Mouse (Mus musculus): ENCODE measurements around the gene Adgrl3.

Adgrl3 gene

DNA sequence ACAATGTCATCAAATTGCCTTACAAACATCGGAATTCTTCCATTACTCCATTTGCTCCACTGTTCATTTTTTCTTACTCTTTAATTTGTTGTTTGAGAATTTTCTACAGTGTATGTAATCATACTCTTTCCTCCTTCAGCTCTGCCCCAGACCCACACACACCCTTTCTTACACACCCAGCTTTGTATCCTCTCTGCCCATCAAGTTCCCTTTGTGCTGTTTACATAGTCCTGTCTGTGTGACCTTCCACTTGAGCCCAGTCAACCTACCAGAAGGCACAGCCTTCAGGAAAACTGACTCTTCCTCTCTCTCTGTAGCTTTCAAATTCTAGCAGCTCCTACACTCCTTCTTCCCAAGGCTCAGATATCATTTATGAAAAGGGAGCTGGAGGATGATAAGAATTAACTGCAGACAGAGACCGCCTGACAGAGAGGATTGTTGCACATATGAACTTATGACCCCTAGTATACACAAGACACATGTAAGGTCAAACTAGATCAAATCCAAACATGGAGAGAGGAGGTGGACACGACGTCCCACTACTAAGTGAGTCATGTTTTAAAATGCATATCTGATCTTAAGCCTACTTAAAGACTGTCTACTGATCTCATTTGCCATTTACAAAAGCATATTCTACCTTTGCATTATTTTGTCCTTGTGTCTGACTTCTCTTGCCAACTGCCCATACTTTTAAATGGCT lies 654.5 kb downstream of the Adgrl3 start:
- DNase-seq (ENCODE audit: low spot score), result no peak

GRCm38 (mm10) chr5:81674975-81675371 lies 655.0 kb downstream of the Adgrl3 start:
- DNase-seq (ENCODE audit: low spot score), result no peak

DNA sequence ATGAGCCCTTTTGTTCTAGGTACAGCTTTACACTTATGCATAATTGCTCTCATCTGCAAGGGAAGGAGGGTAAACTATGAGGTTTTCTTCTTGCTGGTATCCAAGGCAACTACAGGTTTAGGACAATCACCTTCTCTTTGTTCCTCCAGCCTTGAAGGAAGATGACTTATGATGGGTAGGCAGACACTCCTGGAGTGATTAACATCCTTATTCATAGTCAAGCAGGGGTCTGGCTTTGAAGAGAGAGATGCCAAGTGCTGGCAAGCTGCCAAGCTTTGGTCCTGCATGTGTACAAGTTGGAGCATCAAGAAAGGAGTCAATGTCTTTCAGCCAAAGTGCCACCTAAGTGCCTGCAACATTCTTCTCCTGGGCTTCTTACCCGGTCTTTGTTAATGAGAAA lies 657.0 kb downstream of the Adgrl3 start:
- no peak for DNase-seq (ENCODE audit: low spot score)

GRCm38 (mm10) chr5:81686206-81686605 lies 666.3 kb downstream of the Adgrl3 start:
- no peak for DNase-seq (ENCODE audit: low spot score)

DNA sequence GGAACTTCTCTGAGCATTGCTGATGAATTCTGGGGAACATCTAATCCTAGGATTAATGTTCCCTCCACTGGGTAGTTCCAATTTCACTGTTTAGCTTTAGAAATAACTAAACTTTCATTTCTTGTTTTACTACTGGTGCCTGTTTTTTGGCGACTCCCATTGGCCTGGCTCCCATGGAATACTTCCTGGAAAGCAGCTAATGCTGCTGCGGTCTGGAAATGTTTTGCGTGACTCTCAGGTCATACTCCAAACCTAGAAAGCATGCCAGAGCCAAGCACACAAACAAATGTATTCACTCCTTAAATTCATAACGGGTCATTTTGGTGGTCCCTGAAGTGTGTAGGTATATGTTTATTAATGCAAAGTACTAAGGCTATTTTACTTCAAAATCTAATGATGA lies 666.9 kb downstream of the Adgrl3 start:
- DNase-seq (ENCODE audit: low spot score), result peak; percentile 48

DNA sequence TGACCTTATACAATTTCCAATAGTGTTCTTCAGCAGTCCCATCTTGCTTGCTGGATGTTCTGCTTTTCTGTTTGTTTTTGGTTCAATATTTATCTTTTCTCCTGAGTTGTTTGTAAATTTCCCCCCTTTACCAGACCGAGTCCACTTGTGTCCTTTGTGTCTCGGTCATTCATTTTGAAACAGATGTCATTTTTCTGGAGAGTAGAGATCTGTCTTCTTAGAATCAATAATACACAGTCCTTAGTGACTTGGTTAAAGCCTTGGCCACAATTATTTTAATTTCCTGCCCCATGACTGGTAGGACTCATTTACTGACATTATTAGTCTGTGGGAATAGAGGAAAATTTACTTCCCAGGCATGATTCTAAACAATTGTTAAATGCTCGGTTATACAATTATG lies 709.7 kb downstream of the Adgrl3 start:
- DNase-seq (ENCODE audit: low spot score), result no peak

- no peak for DNase-seq (ENCODE audit: low spot score)
Observed at GRCm38 (mm10) chr5:81736008-81736407, 716.1 kb downstream of the Adgrl3 start.

- no peak for DNase-seq (ENCODE audit: low spot score)
Observed at GRCm38 (mm10) chr5:81738286-81739032, 718.5 kb downstream of the Adgrl3 start.

DNA sequence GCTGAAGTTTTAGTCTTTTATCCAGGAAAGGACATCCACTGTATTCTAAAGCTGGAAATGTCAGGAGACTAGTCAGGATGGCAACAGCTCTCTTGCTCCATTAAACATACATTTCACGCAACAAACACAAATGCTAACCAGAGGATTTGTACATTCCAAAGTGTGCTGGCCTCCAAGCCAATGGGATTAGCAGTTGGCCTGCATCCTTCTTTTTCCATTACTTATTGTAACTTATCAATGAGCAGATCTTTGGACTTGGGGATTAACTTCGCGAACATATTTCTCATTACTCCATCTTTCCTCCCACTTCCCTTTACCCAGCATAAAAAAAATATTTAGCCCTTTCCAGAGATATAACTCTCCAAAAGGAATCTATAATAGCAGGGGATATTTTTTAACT lies 732.5 kb downstream of the Adgrl3 start:
- no peak for DNase-seq (ENCODE audit: low spot score)

GRCm38 (mm10) chr5:81755711-81756110 lies 735.8 kb downstream of the Adgrl3 start:
- DNase-seq (ENCODE audit: low spot score), result no peak

DNA sequence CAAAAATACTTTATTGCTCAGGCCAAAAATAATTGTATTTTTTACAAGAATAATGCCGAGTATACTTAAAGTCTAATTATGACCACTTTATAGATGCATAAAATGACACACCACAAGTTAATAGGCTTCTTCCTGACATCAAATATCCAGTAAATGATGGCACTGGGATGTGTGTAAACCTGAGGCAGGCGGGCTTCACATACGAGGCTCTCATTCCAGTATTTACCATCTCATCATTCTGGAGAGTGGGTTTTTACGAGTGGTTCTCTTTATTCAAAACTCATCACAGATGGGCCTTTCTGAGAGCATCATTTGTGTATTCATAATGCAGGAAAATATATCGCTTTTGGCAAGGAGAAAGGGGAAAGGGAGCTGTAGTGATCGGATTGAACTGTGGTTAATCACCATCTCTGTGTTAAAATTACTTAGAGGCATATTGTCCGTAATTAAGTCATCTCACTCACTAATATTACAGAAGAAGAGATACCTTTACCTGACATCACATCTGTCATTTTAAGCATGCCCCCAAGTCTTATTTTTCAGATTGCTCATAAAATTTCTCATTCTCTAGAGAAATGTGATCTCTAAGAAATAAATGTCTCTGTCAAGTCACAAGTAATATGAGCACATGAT lies 737.3 kb downstream of the Adgrl3 start:
- no peak for DNase-seq (ENCODE audit: low spot score)

DNA sequence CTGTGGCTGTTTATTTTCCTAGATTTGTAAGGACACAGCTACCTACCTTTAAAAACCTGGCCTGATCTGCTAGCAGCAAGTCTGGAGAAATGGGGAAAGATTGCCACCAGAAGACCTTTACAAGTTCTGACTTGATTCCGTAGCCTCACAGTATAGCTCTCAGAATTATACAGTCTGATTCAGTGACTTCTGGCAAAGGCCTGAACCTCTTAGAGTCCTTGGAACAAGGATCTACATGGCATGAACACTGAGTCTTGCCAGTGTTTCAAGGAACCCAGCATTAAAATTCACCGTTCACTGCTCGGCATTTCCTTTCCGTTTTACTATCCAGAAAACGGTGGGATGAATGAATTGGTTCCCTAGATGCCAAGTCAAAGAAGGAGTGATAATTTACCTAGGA lies 756.3 kb downstream of the Adgrl3 start:
- DNase-seq (ENCODE audit: low spot score), result no peak

DNA sequence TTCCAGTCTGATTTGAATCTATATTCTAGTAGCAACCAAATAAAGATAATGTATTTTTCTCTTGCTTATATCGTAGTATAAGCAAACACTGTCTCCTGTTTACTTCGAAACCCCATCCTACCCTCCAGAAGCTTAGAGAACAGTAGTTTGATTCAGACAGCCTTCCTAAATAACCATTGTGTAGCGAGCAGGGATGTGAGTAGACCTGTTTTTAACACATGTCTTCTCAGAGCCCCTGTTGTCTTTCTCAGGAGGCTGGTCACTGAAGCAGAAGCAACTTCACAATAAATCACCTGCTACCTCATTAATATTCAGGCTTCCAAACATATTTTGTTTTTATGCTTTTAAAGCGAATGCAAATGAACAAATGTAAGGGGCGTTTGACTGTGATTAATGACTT lies 756.8 kb downstream of the Adgrl3 start:
- no peak for DNase-seq (ENCODE audit: low spot score)

DNA sequence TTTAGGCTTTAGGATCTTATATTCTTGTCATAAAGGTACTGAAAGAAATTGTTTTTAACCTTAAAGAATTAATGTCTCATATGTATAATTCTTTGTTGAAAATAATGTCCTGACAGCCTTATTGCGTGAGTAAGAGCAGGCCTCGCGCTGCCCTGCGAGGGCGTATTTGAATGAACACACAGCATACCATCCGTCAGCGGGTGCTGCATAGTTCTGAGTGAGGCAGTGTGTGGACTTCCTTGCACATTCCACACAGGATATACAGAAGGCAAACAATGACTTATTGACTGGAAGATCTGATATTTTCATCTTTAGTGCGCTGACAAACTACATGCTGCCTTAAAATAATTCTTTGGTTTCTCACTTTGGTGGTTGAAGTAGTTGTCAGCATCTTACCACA lies 764.8 kb downstream of the Adgrl3 start:
- DNase-seq (ENCODE audit: low spot score), result no peak

DNA sequence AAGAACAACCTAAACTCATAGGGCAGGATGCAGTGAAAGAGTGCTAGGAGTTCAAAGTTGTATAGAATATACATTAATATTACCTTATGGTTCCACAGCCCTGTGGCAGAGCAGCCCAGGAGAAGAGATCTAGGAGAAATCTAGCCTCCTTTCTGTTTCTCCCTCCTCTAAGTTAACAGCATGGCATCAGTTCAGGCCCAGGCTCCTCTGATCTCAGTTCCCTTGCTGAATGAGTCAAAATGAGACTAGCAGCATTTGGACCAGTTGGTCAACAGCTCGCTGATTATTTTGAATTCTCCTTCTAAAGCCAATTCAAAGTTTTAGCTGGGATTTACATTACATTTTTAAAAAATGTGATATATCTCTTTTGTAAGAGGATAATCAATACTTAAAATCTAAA lies 770.8 kb downstream of the Adgrl3 start:
- DNase-seq (ENCODE audit: low spot score), result no peak

DNA sequence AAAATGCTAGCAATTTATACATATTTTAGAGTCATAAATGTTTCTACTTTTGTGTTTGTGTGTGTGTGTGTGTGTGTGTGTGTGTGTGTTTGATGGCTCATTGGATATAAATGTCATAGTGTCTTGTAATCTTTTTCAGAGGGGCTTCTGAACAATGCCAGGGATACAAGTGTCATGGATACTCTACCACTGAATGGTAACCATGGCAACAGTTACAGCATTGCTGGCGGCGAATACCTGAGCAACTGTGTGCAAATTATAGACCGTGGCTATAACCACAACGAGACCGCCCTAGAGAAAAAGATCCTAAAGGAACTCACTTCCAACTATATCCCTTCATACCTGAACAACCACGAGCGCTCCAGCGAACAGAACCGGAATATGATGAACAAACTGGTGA lies 774.2 kb downstream of the Adgrl3 start:
- no peak for DNase-seq (ENCODE audit: low spot score)

GRCm38 (mm10) chr5:81794601-81795000 lies 774.7 kb downstream of the Adgrl3 start:
- DNase-seq (ENCODE audit: low spot score), result no peak

- DNase-seq (ENCODE audit: low spot score), result no peak
Observed at GRCm38 (mm10) chr5:81796128-81796527, 776.2 kb downstream of the Adgrl3 start.

DNA sequence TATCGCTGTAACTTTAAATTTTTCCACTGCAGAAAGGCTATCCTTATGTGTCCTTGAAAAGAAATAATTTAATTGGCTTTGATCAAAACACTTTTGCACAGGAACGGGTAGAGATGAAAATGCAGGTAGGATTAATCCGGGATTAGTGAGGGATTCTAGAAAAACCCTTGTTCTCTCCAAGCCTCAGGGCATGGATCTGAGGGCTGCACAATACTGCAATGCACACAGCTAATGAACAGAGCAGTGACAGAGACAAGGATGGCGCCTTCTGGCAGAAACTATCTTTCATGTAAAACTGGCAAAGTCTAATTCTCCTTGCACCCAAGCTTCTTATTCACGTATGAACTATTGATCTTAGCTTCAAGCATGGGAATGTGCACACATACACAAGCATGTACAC lies 791.0 kb downstream of the Adgrl3 start:
- no peak for DNase-seq (ENCODE audit: low spot score)

GRCm38 (mm10) chr5:81832076-81832475 lies 812.1 kb downstream of the Adgrl3 start:
- DNase-seq (ENCODE audit: low spot score), result no peak

- peak; percentile 14 for DNase-seq (ENCODE audit: low spot score)
Observed at GRCm38 (mm10) chr5:81832679-81833078, 812.7 kb downstream of the Adgrl3 start.

- no peak for DNase-seq (ENCODE audit: low spot score)
Observed at GRCm38 (mm10) chr5:81837860-81838259, 817.9 kb downstream of the Adgrl3 start.

GRCm38 (mm10) chr5:81843798-81844197 lies 823.9 kb downstream of the Adgrl3 start:
- no peak for DNase-seq (ENCODE audit: low spot score)
